Mouse (Mus musculus) spleen, postnatal 36 days (tissue): ENCODE data around the gene Gm867.

Experiments used
- DNase-seq, 2 experiments: peaks; one replicate each; pipeline ENCODE4 v3.0.0; 2022; ENCODE audit warnings: low spot score in 2 of 2, mixed read lengths in 1 of 2

Gene Gm867

GRCm38 (mm10) chr10:75940520-75940919 is at the start of gene Gm867:
Gene Gm867, minus strand, starts transcription at chr10:75940672.
- no peak for DNase-seq

- DNase-seq = no peak
These were observed 39.0 kb upstream of the Gm867 start for GRCm38 (mm10) chr10:75979432-75979831.

- no peak for DNase-seq
These were observed 38.3 kb upstream of the Gm867 start for GRCm38 (mm10) chr10:75978835-75979157.

GRCm38 (mm10) chr10:75978119-75978834 is 37.8 kb upstream of the Gm867 start:
- peak; percentile 28 to 32 for DNase-seq

- DNase-seq = peak in 1 of 2 experiments; percentile 29
These were observed 34.7 kb upstream of the Gm867 start for GRCm38 (mm10) chr10:75975216-75975615.

GRCm38 (mm10) chr10:75973846-75974245 is 33.4 kb upstream of the Gm867 start:
- DNase-seq = no peak

GRCm38 (mm10) chr10:75954381-75954811 is 13.9 kb upstream of the Gm867 start, which contains the start of gene Gm5134:
Gene Gm5134, plus strand, starts transcription at chr10:75954514.
- DNase-seq = no peak

GRCm38 (mm10) chr10:75951424-75952050 is 11.1 kb upstream of the Gm867 start:
- DNase-seq = peak in 1 of 2 experiments; percentile 50

- peak; percentile 70 for DNase-seq
These were observed 10.3 kb upstream of the Gm867 start for GRCm38 (mm10) chr10:75950791-75951210.

- peak; percentile 84 to 86 for DNase-seq
These were observed 8.9 kb upstream of the Gm867 start for GRCm38 (mm10) chr10:75949053-75950045.

GRCm38 (mm10) chr10:75948079-75948478 is 7.6 kb upstream of the Gm867 start:
- peak; percentile 57 to 63 for DNase-seq

GRCm38 (mm10) chr10:75945896-75946295 is 5.4 kb upstream of the Gm867 start:
- no peak for DNase-seq

GRCm38 (mm10) chr10:75945213-75945612 is 4.7 kb upstream of the Gm867 start:
- no peak for DNase-seq

GRCm38 (mm10) chr10:75944066-75944772 is 3.7 kb upstream of the Gm867 start:
- no peak for DNase-seq

- DNase-seq = no peak
These were observed 2.4 kb upstream of the Gm867 start, which contains the start of gene Vpreb3 for GRCm38 (mm10) chr10:75942736-75943477. Gene Vpreb3, plus strand, starts transcription at chr10:75943057.

GRCm38 (mm10) chr10:75941042-75941824 is 761 bp upstream of the Gm867 start:
- DNase-seq = no peak

GRCm38 (mm10) chr10:75939481-75940234 is 814 bp downstream of the Gm867 start:
- peak; percentile 54 to 75 for DNase-seq

- DNase-seq = peak; percentile 53 to 57
These were observed 2.4 kb downstream of the Gm867 start for GRCm38 (mm10) chr10:75937851-75938643.
